Mouse (Mus musculus): ENCODE data around the gene Ptprt. TPM values are rescaled to one million over a fixed set of nuclear protein-coding genes. Genes with fewer than 3 reads are reported as not detected.

Gene Ptprt
- total and polyA plus RNA-seq, 3 experiments: not detected

- no peaks in the 10 kb centered on the region for H3K27me3 ChIP-seq (ENCODE audit: control insufficient read depth in 1 of 2, insufficient read depth in 2 of 2, low read length in 2 of 2)
- no peaks in the 10 kb centered on the region for H3K36me3 ChIP-seq (ENCODE audit: control insufficient read depth in 1 of 2, insufficient read depth in 2 of 2, low read length in 2 of 2)
- H3K27ac ChIP-seq (ENCODE audit: control insufficient read depth, low read depth, low read length): no peak overlapping the region
- H3K9me3 ChIP-seq (replicated peaks; ENCODE audit: insufficient read depth, low read length): no peaks in the 10 kb centered on the region
- TF ChIP-seq TCF12 (IDR thresholded peaks at IDR 0.05; ENCODE audit: low read depth, low read length): no peak
- TF ChIP-seq ELF1 (IDR thresholded peaks at IDR 0.05; ENCODE audit: low read depth, low read length): no peak
- TF ChIP-seq GABPA (IDR thresholded peaks at IDR 0.05; ENCODE audit: low read depth, low read length): no peak
- no peak for TF ChIP-seq SMC3 (IDR thresholded peaks at IDR 0.05; ENCODE audit: low read depth, low read length)
- no peak for TF ChIP-seq MXI1 (IDR thresholded peaks at IDR 0.05; ENCODE audit: low read depth, low read length)
- no peak for TF ChIP-seq CTCF (IDR thresholded peaks at IDR 0.05 in 2 of 3, conservative IDR thresholded peaks at IDR 0.05 in 1 of 3; ENCODE audit: control insufficient read depth in 1 of 3, insufficient read depth in 1 of 3, low read depth in 2 of 3, low read length in 3 of 3, poor library complexity in 1 of 3, severe bottlenecking in 1 of 3)
- no peak for TF ChIP-seq ZNF384 (IDR thresholded peaks at IDR 0.05; ENCODE audit: low read depth, low read length)
- TF ChIP-seq POLR2AphosphoS5 (IDR thresholded peaks at IDR 0.05; ENCODE audit: borderline replicate concordance, low read depth, low read length): no peak
- TF ChIP-seq CHD1 (IDR thresholded peaks at IDR 0.05; ENCODE audit: low read depth, low read length): no peak
- no peak for TF ChIP-seq MYC (IDR thresholded peaks at IDR 0.05; ENCODE audit: low read depth, low read length)
- TF ChIP-seq E2F4 (IDR thresholded peaks at IDR 0.05; ENCODE audit: borderline replicate concordance, low read depth, low read length): no peak
- TF ChIP-seq MAX (IDR thresholded peaks at IDR 0.05; ENCODE audit: low read length): no peak
- TF ChIP-seq ZKSCAN1 (IDR thresholded peaks at IDR 0.05; ENCODE audit: low read depth, low read length): no peak
- no peak for TF ChIP-seq GATA1 (IDR thresholded peaks at IDR 0.05; ENCODE audit: low read depth, low read length)
- TF ChIP-seq BHLHE40 (IDR thresholded peaks at IDR 0.05; ENCODE audit: borderline replicate concordance, low read depth, low read length): no peak
- no peak for TF ChIP-seq SIN3A (IDR thresholded peaks at IDR 0.05; ENCODE audit: low read length)
- TF ChIP-seq ZC3H11A (IDR thresholded peaks at IDR 0.05; ENCODE audit: low read depth, low read length): no peak
- no peak for TF ChIP-seq MAFK (IDR thresholded peaks at IDR 0.05; ENCODE audit: borderline replicate concordance, low read depth, low read length)
- TF ChIP-seq RCOR1 (IDR thresholded peaks at IDR 0.05; ENCODE audit: low read depth, low read length): no peak
- no peak for TF ChIP-seq KAT2A (conservative IDR thresholded peaks at IDR 0.05; ENCODE audit: low read depth, low read length)
- H3K4me1 ChIP-seq (ENCODE audit: control insufficient read depth in 1 of 2, insufficient read depth in 2 of 2, low read length in 2 of 2): no peaks in the 10 kb centered on the region
- H3K4me3 ChIP-seq (ENCODE audit: control insufficient read depth in 1 of 2, insufficient read depth in 1 of 2, low read depth in 2 of 2, low read length in 2 of 2): no peak overlapping the region
- no peak overlapping the region for H3K9ac ChIP-seq (ENCODE audit: control insufficient read depth, low read depth, low read length, poor library complexity, severe bottlenecking)
- no peaks in the 10 kb centered on the region for H3K79me2 ChIP-seq (ENCODE audit: control insufficient read depth, insufficient read depth, low read length, poor library complexity)
- DNase-seq (ENCODE audit: low read depth, low spot score): no peak
These were observed 951.6 kb downstream of the Ptprt start for GRCm38 (mm10) chr2:161709316-161709715.

- Histone ChIP-seq H3K4me1 (ENCODE audit: control insufficient read depth in 1 of 2, insufficient read depth in 2 of 2, low read length in 2 of 2) (no peaks in the 10 kb centered on the region), H3K79me2 (ENCODE audit: control insufficient read depth, insufficient read depth, low read length, poor library complexity) (no peaks in the 10 kb centered on the region), H3K9ac (ENCODE audit: control insufficient read depth, low read depth, low read length, poor library complexity, severe bottlenecking) (no peak overlapping the region), H3K4me3 (ENCODE audit: control insufficient read depth in 1 of 2, insufficient read depth in 1 of 2, low read depth in 2 of 2, low read length in 2 of 2) (no peak overlapping the region), H3K27ac (ENCODE audit: control insufficient read depth, low read depth, low read length) (no peak overlapping the region), H3K9me3 (replicated peaks; ENCODE audit: insufficient read depth, low read length) (no peaks in the 10 kb centered on the region), H3K27me3 (ENCODE audit: control insufficient read depth in 1 of 2, insufficient read depth in 2 of 2, low read length in 2 of 2) (no peaks in the 10 kb centered on the region), H3K36me3 (ENCODE audit: control insufficient read depth in 1 of 2, insufficient read depth in 2 of 2, low read length in 2 of 2) (no peaks in the 10 kb centered on the region)
- no peak for TF ChIP-seq HCFC1 (IDR thresholded peaks at IDR 0.05; ENCODE audit: low read depth, low read length)
- DNase-seq (ENCODE audit: low read depth, low spot score): no peak
These were observed 954.5 kb downstream of the Ptprt start for GRCm38 (mm10) chr2:161706386-161706915.
